Comparison of ENCODE assay signal across 8 mouse cellular contexts in the genomic region with DNA sequence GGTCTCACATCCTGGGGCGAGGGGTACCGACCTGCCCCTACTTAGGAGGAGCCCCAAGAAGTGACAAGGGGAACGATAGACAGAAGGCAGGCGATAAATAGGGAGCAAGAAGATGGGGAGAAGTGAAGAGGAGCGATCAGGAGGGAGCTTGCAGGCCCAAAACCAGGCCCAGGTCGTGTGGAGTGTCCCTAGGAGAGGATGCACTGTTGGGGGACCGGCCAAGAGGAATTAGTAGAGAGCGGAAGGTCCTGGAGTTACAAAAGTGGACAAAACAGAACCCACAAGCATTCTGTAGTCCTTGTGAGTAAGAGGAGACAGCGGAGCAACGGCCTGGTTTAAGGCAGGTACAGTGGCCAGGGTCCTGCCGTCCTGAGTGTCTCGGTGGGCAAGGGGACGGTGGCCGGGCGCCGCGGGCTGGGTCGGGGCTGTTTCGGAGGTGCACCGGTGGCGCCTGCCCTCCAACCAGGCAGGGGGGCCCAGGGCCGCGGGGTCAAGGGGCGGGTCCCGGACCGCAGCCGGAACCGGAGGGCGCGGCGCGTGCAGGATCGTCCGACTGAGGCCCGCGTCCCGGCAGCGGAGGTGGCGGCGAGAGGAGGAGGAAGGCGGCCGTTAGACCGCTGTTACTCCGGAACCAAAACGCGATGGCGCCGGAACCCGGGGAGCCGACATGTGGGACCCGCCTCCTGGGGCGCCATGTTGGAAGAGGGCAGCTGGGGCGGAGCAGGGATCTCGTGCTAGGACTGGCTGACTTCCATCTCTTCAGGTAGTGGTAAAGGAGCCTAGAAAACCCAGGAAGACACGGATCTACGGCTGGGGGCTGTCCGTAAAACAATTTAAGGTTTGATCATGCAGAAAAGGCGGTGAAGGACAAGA. TPM values are rescaled to one million over a fixed set of nuclear protein-coding genes. Genes with fewer than 3 reads are reported as not detected.
DNase-seq lines count a peak whose midpoint lies in the region; ATAC-seq and TF ChIP-seq lines count a peak whose summit lies in the region.

Gene Map2k5, minus strand, starts transcription at position 633 of the 873 bp plus-strand sequence.

- H3K79me3 ChIP-seq in C2C12 (ENCODE audit: low read depth): peaks cover 2% of the 10 kb centered on the region

- ATAC-seq in heart, embryonic 11.5 days (replicated peaks; ENCODE audit: insufficient number of reproducible peaks, low FRiP score, low TSS enrichment): peak; percentile 85
- peak; percentile 93 for ATAC-seq in kidney, postnatal 0 days (replicated peaks; ENCODE audit: low FRiP score, low read depth)
- peak; percentile 95 for ATAC-seq in liver, embryonic 11.5 days (replicated peaks; ENCODE audit: low FRiP score)
- ATAC-seq in stomach, embryonic 14.5 days (ENCODE audit: insufficient number of reproducible peaks, insufficient read depth, low FRiP score, low read depth): peak; percentile 95

- peak; percentile 22; the same call in 1 of the 2 replicates for TF ChIP-seq POLR2A in brain, embryonic 14.5 days (IDR thresholded peaks at IDR 0.05; ENCODE audit: borderline replicate concordance, extremely low read depth, insufficient read depth, insufficient read length, poor library complexity, severe bottlenecking)

- H3K4me1 ChIP-seq in erythroblast, embryonic 14.5 days (ENCODE audit: control insufficient read depth): peaks cover 41% of the 10 kb centered on the region
- peaks cover 34% of the 10 kb centered on the region for H3K4me1 ChIP-seq in heart, embryonic 11.5 days (ENCODE audit: control insufficient read depth, insufficient read depth, low read length)
- peaks cover 17% of the 10 kb centered on the region for H3K4me1 ChIP-seq in kidney, postnatal 0 days (replicated peaks; ENCODE audit: insufficient read depth, low read length)
- peaks cover 17% of the 10 kb centered on the region for H3K4me1 ChIP-seq in liver, embryonic 11.5 days (replicated peaks; ENCODE audit: control insufficient read depth, insufficient read depth, low read length)
- H3K4me1 ChIP-seq in stomach, embryonic 14.5 days (ENCODE audit: control insufficient read depth, insufficient read depth, low read length): peaks cover 14% of the 10 kb centered on the region; the same call in 1 of the 2 replicates

- H3K27me3 ChIP-seq in C2C12 (ENCODE audit: control insufficient read depth, insufficient read depth, insufficient read length): no peaks in the 10 kb centered on the region
- no peaks in the 10 kb centered on the region for H3K27me3 ChIP-seq in erythroblast, embryonic 14.5 days (ENCODE audit: control insufficient read depth)
- no peaks in the 10 kb centered on the region for H3K27me3 ChIP-seq in heart, embryonic 11.5 days (ENCODE audit: control insufficient read depth, insufficient read depth, low read length)
- no peaks in the 10 kb centered on the region for H3K27me3 ChIP-seq in kidney, postnatal 0 days (ENCODE audit: insufficient read depth, low read length)
- no peaks in the 10 kb centered on the region for H3K27me3 ChIP-seq in liver, embryonic 11.5 days (replicated peaks; ENCODE audit: control insufficient read depth, insufficient read depth, low read length)
- H3K27me3 ChIP-seq in stomach, embryonic 14.5 days (ENCODE audit: control insufficient read depth, insufficient read depth, low read length): no peaks in the 10 kb centered on the region

- H3K4me3 ChIP-seq in C2C12 (ENCODE audit: insufficient read depth, poor library complexity, severe bottlenecking): peak within 1 kb of the TSS; percentile 57
- H3K4me3 ChIP-seq in erythroblast, embryonic 14.5 days (replicated peaks): peak within 1 kb of the TSS; percentile 83
- H3K4me3 ChIP-seq in heart, embryonic 11.5 days (ENCODE audit: low read depth, low read length): peak within 1 kb of the TSS; percentile 83
- H3K4me3 ChIP-seq in kidney, postnatal 0 days (replicated peaks; ENCODE audit: low read depth, low read length): peak within 1 kb of the TSS; percentile 69
- peak within 1 kb of the TSS; percentile 72 for H3K4me3 ChIP-seq in liver, embryonic 11.5 days (ENCODE audit: low read depth, low read length)
- peak within 1 kb of the TSS; percentile 83 for H3K4me3 ChIP-seq in stomach, embryonic 14.5 days (ENCODE audit: low read depth, low read length)

- WGBS in heart, embryonic 11.5 days (ENCODE audit: insufficient replicate concordance): 1% methylated on average over 58 of the region's 58 CpGs
- under 1% methylated on average over 58 of the region's 58 CpGs for WGBS in kidney, postnatal 0 days
- under 1% methylated on average over 57 of the region's 58 CpGs for WGBS in liver, embryonic 11.5 days
- 2% methylated on average over 58 of the region's 58 CpGs for WGBS in stomach, embryonic 14.5 days

- peak within 1 kb of the TSS; percentile 82 for H3K4me2 ChIP-seq in heart, embryonic 11.5 days
- H3K4me2 ChIP-seq in kidney, postnatal 0 days (ENCODE audit: low read length): peak within 1 kb of the TSS; percentile 92
- peak within 1 kb of the TSS; percentile 73 for H3K4me2 ChIP-seq in liver, embryonic 11.5 days
- H3K4me2 ChIP-seq in stomach, embryonic 14.5 days (replicated peaks; ENCODE audit: low read depth, low read length): peak within 1 kb of the TSS; percentile 92

- peaks cover 41% of the 10 kb centered on the region for H3K79me2 ChIP-seq in C2C12 (ENCODE audit: control insufficient read depth, insufficient read depth)

- H3K9me3 ChIP-seq in erythroblast, embryonic 14.5 days (ENCODE audit: control insufficient read depth, low read length): no peaks in the 10 kb centered on the region
- no peaks in the 10 kb centered on the region for H3K9me3 ChIP-seq in heart, embryonic 11.5 days (replicated peaks; ENCODE audit: control insufficient read depth, low read length)
- no peaks in the 10 kb centered on the region for H3K9me3 ChIP-seq in kidney, postnatal 0 days (replicated peaks; ENCODE audit: low read length)
- no peaks in the 10 kb centered on the region for H3K9me3 ChIP-seq in liver, embryonic 11.5 days (ENCODE audit: control insufficient read depth, low read length)
- H3K9me3 ChIP-seq in stomach, embryonic 14.5 days (ENCODE audit: control insufficient read depth, low read depth, low read length): no peaks in the 10 kb centered on the region

- H3K9ac ChIP-seq in heart, embryonic 11.5 days (ENCODE audit: low read depth, low read length): peak within 1 kb of the TSS; percentile 93
- H3K9ac ChIP-seq in kidney, postnatal 0 days (ENCODE audit: low read depth, low read length): peak within 1 kb of the TSS; percentile 84
- H3K9ac ChIP-seq in liver, embryonic 11.5 days (ENCODE audit: low read depth, low read length): peak within 1 kb of the TSS; percentile 87
- H3K9ac ChIP-seq in stomach, embryonic 14.5 days (replicated peaks; ENCODE audit: low read depth, low read length): peak within 1 kb of the TSS; percentile 56

- no peak for TF ChIP-seq CTCF in C2C12 (IDR thresholded peaks at IDR 0.05; ENCODE audit: control insufficient read depth, insufficient read depth, insufficient read length)
- no peak for TF ChIP-seq CTCF in brain, embryonic 14.5 days (IDR thresholded peaks at IDR 0.05; ENCODE audit: borderline replicate concordance, extremely low read depth, insufficient read depth, insufficient read length)
- no peak for TF ChIP-seq CTCF in kidney, postnatal 0 days (IDR thresholded peaks at IDR 0.05; ENCODE audit: low read depth)

- no peaks in the 10 kb centered on the region for H3K36me3 ChIP-seq in C2C12 (ENCODE audit: control insufficient read depth, insufficient read depth)
- peaks cover 17% of the 10 kb centered on the region for H3K36me3 ChIP-seq in erythroblast, embryonic 14.5 days (ENCODE audit: control insufficient read depth)
- no peaks in the 10 kb centered on the region for H3K36me3 ChIP-seq in heart, embryonic 11.5 days (ENCODE audit: control insufficient read depth, insufficient read depth, low read length)
- no peaks in the 10 kb centered on the region for H3K36me3 ChIP-seq in kidney, postnatal 0 days (ENCODE audit: insufficient read depth, low read length)
- H3K36me3 ChIP-seq in liver, embryonic 11.5 days (ENCODE audit: control insufficient read depth, insufficient read depth, low read length): peaks cover 4% of the 10 kb centered on the region; the same call in 1 of the 2 replicates
- H3K36me3 ChIP-seq in stomach, embryonic 14.5 days (ENCODE audit: control insufficient read depth, insufficient read depth, low read length): peaks cover 6% of the 10 kb centered on the region; the same call in 1 of the 2 replicates

- peak; percentile 96 for DNase-seq in brain, embryonic 14.5 days (ENCODE audit: low read depth)
- DNase-seq in kidney, postnatal 0 days (ENCODE audit: low spot score): peak; percentile 94
- DNase-seq in liver, embryonic 11.5 days (ENCODE audit: low spot score): peak; percentile 89
- DNase-seq in naive thymus-derived CD4-positive, alpha-beta T cell, adult 2 months (ENCODE audit: low read depth): peak; percentile 92

- peak within 1 kb of the TSS; percentile 88 for H3ac ChIP-seq in C2C12 (ENCODE audit: control insufficient read depth, insufficient read length, low read depth)

- H3K27ac ChIP-seq in heart, embryonic 11.5 days (ENCODE audit: low read depth, low read length): peak within 1 kb of the TSS; percentile 90
- H3K27ac ChIP-seq in kidney, postnatal 0 days: peak within 1 kb of the TSS; percentile 91
- H3K27ac ChIP-seq in liver, embryonic 11.5 days (ENCODE audit: low read depth, low read length): peak within 1 kb of the TSS; percentile 81
- peak within 1 kb of the TSS; percentile 66; the same call in 1 of the 2 replicates for H3K27ac ChIP-seq in stomach, embryonic 14.5 days (ENCODE audit: low read length)

TF ChIP-seq in C2C12, 6 proteins besides CTCF, POLR2A, EP300 and RAD21:
- peak; percentile 39 for TF ChIP-seq MAX (IDR thresholded peaks at IDR 0.05)
- no peak for TF ChIP-seq CEBPB (IDR thresholded peaks at IDR 0.05; ENCODE audit: low read depth)

RNA-seq across cellular contexts. Expression of gene Map2k5, which starts in this region (rescaled TPM):
- 15.3 TPM for polyA plus RNA-seq in C2C12 (2012; fragmentation: generic; extraction: Trizol)
- polyA plus RNA-seq in brain, embryonic 14.5 days (2012; rRNA removed): 41.2 and 50.5 TPM in 2 replicates
- 1.1 and 1.4 TPM in 2 replicates for polyA plus RNA-seq in erythroblast, embryonic 14.5 days (2012)
- 26.8 and 30.7 TPM in 2 replicates for polyA plus RNA-seq in heart, embryonic 11.5 days (2014; fragmentation: Nextera tagmentation; extraction: Ambion mirVana)
- polyA plus RNA-seq in kidney, postnatal 0 days (2015; fragmentation: Nextera tagmentation; extraction: Ambion mirVana): 29.5 and 31.4 TPM in 2 replicates
- 23.5 and 27.1 TPM in 2 replicates for polyA plus RNA-seq in liver, embryonic 11.5 days (2014; fragmentation: Nextera tagmentation; extraction: Ambion mirVana)
- 31.6 and 33.4 TPM in 2 replicates for polyA plus RNA-seq in stomach, embryonic 14.5 days (2014; fragmentation: Nextera tagmentation; extraction: Ambion mirVana)

Comparison
In these comparisons a context has a peak if more than half of its experiments do, and no peak if none do; other contexts are left out.
1. Peak in every context shown above with its lines: DNase-seq, ATAC-seq, H3K4me3 ChIP-seq and H3K27ac ChIP-seq.